Mouse (Mus musculus) heart, embryonic 16.5 days (tissue): ENCODE data around the gene Glis1. TPM values are rescaled to one million over a fixed set of nuclear protein-coding genes. Genes with fewer than 3 reads are reported as not detected.

Experiments
- ATAC-seq: fragments of 200-750 bp; cut with Nextera tagmentation; replicated peaks from 2 replicates; pipeline ENCODE4 v1.8.0; 2017; ENCODE audit warnings: moderate number of reproducible peaks; ENCODE audit not compliant: insufficient read depth, low FRiP score; ENCODE audit errors: extremely low read depth
- H3K27ac ChIP-seq: fragments of 300-500 bp; sonication (generic); 2 replicates; pipeline ENCODE4 v1.5.1; 2014; ENCODE audit warnings: mild to moderate bottlenecking, low read length, control low read depth, moderate library complexity
- H3K27me3 ChIP-seq: fragments of 300-500 bp; sonication (generic); 2 replicates; pipeline ENCODE4 v1.6.1; 2014; ENCODE audit warnings: low read length, mixed read lengths; ENCODE audit not compliant: control insufficient read depth, insufficient read depth
- H3K36me3 ChIP-seq: fragments of 300-500 bp; sonication (generic); 2 replicates; pipeline ENCODE4 v1.6.1; 2014; ENCODE audit not compliant: control insufficient read depth, insufficient read depth
- H3K4me1 ChIP-seq: fragments of 300-500 bp; sonication (generic); 2 replicates; pipeline ENCODE4 v1.6.1; 2014; ENCODE audit warnings: low read length, mixed read lengths; ENCODE audit not compliant: control insufficient read depth, insufficient read depth
- H3K4me2 ChIP-seq: fragments of 300-500 bp; sonication (generic); 2 replicates; pipeline ENCODE4 v1.6.1; 2014; ENCODE audit warnings: low read depth, mild to moderate bottlenecking, control low read depth, low read length
- H3K4me3 ChIP-seq: fragments of 300-500 bp; sonication (generic); 2 replicates; pipeline ENCODE4 v1.5.1; 2014; ENCODE audit warnings: mild to moderate bottlenecking, control low read depth, low read length
- H3K9ac ChIP-seq: fragments of 300-500 bp; sonication (generic); 2 replicates; pipeline ENCODE4 v1.6.1; 2014; ENCODE audit warnings: low read length, control low read depth
- H3K9me3 ChIP-seq: fragments of 300-500 bp; sonication (generic); replicated peaks from 2 replicates; pipeline ENCODE4 v1.6.1; 2016; ENCODE audit warnings: low read length; ENCODE audit not compliant: control insufficient read depth
- WGBS: fragments of 180-500 bp; shearing (Covaris S2); extraction: QIAGEN DNeasy Blood & Tissue Kit; methylation state at CpG from one replicate; pipeline ENCODE4 v1.1.7; 2014; 5-methylcytosine and 5-hydroxymethylcytosine counted together
- polyA plus RNA-seq: library from polyadenylated mRNA; unstranded; fragments of >200 nt; fragmentation: Nextera tagmentation; extraction: Ambion mirVana; gene quantifications from 2 replicates; pipeline ENCODE4 v1.2.1, GENCODE M21; 2015

Gene Glis1
- polyA plus RNA-seq, 1 experiment from 2014 or later = 0.16 TPM

DNA sequence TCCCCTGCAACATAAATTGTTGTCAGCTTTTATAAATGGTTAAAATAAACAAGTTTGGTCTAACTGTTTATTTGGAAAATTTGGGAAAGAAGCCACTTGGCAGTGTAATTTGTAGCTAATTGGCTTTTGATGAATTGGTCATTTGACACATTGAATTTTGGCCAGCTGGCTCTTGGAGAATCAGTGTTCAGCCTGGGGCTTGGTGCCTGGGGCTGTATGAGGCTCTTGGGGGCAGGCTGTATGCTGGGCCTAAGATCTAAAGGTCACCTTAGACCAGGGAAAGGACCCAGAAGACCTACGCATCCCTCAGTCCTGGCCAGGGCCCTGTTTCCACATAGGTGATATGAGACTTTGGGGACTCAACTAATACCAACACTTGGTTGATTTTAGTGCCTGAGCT, 111.3 kb downstream of the Glis1 start:
- Histone ChIP-seq H3K36me3 (no peaks in the 10 kb centered on the region), H3K27ac (no peak overlapping the region), H3K27me3 (no peaks in the 10 kb centered on the region), H3K9ac (no peak overlapping the region), H3K4me3 (no peak overlapping the region), H3K4me2 (no peak overlapping the region), H3K9me3 (no peaks in the 10 kb centered on the region), H3K4me1 (no peaks in the 10 kb centered on the region)
- ATAC-seq = no peak
- WGBS = 80% methylated on average over 1 of the region's 1 CpGs

DNA sequence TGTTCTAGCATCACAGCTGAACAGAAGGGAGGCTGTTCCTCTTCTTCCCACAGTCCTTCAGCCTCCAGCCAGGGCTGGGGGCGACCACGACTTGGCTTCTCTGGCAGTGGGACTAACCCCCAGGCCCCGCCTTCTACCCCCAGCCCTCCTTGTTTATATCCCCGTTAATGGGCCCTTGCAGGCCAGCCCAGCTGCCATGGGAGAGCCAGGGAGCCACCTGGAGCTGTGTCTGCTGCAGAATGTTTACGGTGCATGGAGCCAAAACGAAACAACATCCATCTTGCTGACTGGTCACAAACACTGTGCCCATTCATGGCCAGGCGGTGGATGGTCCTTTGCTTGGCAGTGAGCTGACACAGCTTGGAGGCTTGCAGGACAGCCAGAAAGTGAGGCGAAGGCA, 112.1 kb downstream of the Glis1 start:
- Histone ChIP-seq H3K27ac (no peak overlapping the region), H3K27me3 (no peaks in the 10 kb centered on the region), H3K36me3 (no peaks in the 10 kb centered on the region), H3K9me3 (no peaks in the 10 kb centered on the region), H3K4me1 (no peaks in the 10 kb centered on the region), H3K4me2 (no peak overlapping the region), H3K4me3 (no peak overlapping the region), H3K9ac (no peak overlapping the region)
- WGBS = 68% methylated on average over 8 of the region's 8 CpGs
- ATAC-seq = no peak

DNA sequence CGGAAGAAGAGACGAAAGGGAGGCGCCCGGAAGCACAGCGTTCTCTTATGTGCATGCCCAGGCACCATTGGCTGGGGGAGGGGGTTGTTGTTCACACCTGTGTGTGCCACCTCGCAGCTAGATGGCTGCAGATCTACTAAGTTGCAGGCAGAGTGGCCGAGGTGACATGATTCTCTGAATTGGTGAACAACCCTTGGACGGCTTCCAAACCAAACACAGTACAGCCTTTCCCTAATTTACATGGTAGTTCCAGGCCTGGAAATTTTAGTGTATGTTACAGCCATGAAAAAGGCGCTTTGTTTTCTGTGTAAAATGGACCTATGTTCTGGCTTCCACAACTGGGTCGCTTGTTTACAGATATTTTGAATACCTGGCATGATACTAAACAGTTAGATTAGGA, 115.7 kb downstream of the Glis1 start:
- Histone ChIP-seq H3K9ac (no peak overlapping the region), H3K4me3 (no peak overlapping the region), H3K27ac (no peak overlapping the region), H3K9me3 (no peaks in the 10 kb centered on the region), H3K36me3 (no peaks in the 10 kb centered on the region), H3K4me2 (no peak overlapping the region), H3K4me1 (peaks cover 4% of the 10 kb centered on the region; the same call in 1 of the 2 replicates), H3K27me3 (no peaks in the 10 kb centered on the region)
- WGBS = 79% methylated on average over 10 of the region's 10 CpGs
- ATAC-seq = no peak

DNA sequence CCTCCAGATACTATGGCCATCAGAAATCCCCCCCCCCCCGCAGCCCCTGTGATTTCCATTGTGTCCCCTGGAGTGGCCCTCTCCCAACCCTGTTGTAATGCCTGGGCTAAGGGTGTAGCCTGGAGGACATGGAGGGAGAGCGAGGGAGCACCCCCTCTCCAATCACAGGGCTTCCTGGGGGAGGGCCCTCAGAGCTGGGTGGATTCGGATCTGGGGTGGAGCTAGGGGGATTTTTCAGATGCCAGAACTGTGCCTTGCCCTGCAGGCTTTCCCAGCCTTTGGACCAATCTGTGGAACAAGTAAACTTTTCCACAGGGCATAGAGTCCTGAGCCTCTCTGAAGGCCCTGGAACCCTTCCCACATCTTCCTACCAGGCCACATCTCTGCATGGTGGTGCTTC, 116.2 kb downstream of the Glis1 start:
- Histone ChIP-seq H3K27me3 (no peaks in the 10 kb centered on the region), H3K36me3 (no peaks in the 10 kb centered on the region), H3K9me3 (peaks cover 1% of the 10 kb centered on the region; the same call in 1 of the 2 replicates), H3K9ac (no peak overlapping the region), H3K4me3 (no peak overlapping the region), H3K4me1 (peaks cover 4% of the 10 kb centered on the region; the same call in 1 of the 2 replicates), H3K27ac (no peak overlapping the region), H3K4me2 (no peak overlapping the region)
- no peak for ATAC-seq
- 65% methylated on average over 3 of the region's 3 CpGs for WGBS

DNA sequence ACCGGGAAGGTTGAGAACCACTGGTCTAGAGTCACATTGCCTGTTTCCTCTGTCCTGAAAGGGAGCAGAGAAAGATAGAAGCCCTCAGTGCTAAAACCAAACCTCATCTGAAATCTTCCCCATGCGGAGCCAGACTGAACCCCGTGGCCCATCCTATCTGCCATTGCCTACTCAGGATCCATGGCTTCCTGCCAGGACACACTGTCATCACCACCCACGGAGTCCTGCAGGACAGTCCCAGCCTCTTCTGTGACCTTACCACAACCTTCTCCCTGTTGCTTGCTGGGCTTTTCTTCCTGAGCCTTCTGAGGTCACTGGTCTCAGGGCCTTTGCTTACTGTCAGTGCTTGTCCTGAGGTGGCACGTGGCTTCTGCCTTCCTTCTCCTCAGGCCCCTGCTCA, 118.3 kb downstream of the Glis1 start:
- Histone ChIP-seq H3K9ac (no peak overlapping the region), H3K4me1 (peaks cover 4% of the 10 kb centered on the region; the same call in 1 of the 2 replicates), H3K36me3 (no peaks in the 10 kb centered on the region), H3K9me3 (peaks cover 4% of the 10 kb centered on the region; the same call in 1 of the 2 replicates), H3K27ac (no peak overlapping the region), H3K4me2 (no peak overlapping the region), H3K4me3 (no peak overlapping the region), H3K27me3 (no peaks in the 10 kb centered on the region)
- WGBS = 32% methylated on average over 5 of the region's 5 CpGs
- peak; percentile 73 for ATAC-seq

DNA sequence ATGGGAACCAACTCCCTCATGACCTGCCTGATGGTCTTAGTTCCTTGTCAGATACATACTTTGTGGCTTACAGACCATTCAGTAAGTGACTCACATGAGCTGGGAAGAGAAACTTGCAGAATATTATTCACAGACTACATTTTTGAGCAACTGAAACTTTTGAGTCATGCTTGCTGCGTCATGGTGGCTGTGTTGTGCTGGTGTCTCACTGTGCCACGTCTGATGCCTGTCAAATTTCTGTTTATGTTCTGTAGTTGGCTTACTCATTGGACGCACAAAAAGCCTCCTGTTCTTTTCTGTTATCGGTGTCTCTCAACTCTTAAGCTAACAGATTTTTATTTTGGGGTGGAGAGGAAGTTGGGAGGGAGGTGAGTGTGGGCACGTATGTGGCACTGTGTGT, 119.4 kb downstream of the Glis1 start:
- H3K4me1 ChIP-seq = peaks cover 4% of the 10 kb centered on the region; the same call in 1 of the 2 replicates
- no peaks in the 10 kb centered on the region for H3K36me3 ChIP-seq
- no peak overlapping the region for H3K9ac ChIP-seq
- H3K4me3 ChIP-seq = no peak overlapping the region
- WGBS = 66% methylated on average over 5 of the region's 5 CpGs
- peaks cover 4% of the 10 kb centered on the region; the same call in 1 of the 2 replicates for H3K9me3 ChIP-seq
- ATAC-seq = no peak
- H3K27me3 ChIP-seq = no peaks in the 10 kb centered on the region
- no peak overlapping the region for H3K4me2 ChIP-seq
- H3K27ac ChIP-seq = no peak overlapping the region

DNA sequence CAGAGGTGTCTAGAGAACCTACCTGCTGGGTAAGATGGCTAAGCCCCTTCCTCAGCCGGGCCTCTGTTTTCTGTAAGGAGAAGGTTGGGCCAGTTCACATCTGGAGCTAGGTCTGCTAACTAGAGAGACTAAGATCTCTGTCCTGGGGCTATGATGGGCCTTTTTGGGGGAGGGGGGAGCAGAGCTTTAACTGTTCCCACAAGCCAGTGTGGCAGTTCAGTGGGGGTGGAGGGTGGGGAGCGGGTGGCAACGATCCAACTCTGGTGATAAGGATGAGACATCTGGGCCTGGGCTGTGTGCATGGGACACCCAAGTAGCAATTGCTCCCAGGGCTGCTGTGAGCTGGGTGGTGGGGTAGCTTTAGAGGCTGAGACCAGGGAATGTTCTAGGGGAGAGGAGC, 124.4 kb downstream of the Glis1 start:
- H3K4me1 ChIP-seq = no peaks in the 10 kb centered on the region
- peaks cover 4% of the 10 kb centered on the region; the same call in 1 of the 2 replicates for H3K9me3 ChIP-seq
- 37% methylated on average over 3 of the region's 3 CpGs for WGBS
- ATAC-seq = no peak
- no peak overlapping the region for H3K9ac ChIP-seq
- H3K36me3 ChIP-seq = no peaks in the 10 kb centered on the region
- H3K27ac ChIP-seq = no peak overlapping the region
- no peaks in the 10 kb centered on the region for H3K27me3 ChIP-seq
- H3K4me3 ChIP-seq = no peak overlapping the region
- H3K4me2 ChIP-seq = no peak overlapping the region

DNA sequence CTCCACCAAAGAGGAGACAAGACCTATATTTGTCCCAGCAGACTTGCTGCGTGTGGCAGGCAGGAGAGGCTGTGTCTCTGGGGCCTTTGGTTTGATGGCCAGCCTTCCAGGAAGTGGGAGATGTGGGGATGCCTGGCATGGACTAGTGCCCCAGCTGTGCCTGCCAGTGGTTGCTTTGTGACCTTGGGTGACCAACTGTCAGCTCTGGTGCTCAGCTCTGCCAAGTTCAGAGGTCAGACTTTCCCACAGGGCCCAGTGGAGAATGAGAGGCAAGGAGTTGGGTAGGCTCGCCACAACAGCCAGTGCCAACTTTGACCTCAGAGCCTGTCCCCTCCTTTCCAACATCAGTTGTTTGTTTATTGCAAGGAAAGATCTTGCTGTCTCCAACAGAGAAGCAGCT, 126.7 kb downstream of the Glis1 start:
- Histone ChIP-seq H3K36me3 (no peaks in the 10 kb centered on the region), H3K27me3 (no peaks in the 10 kb centered on the region), H3K4me2 (no peak overlapping the region), H3K9me3 (no peaks in the 10 kb centered on the region), H3K4me1 (no peaks in the 10 kb centered on the region), H3K9ac (no peak overlapping the region), H3K27ac (no peak overlapping the region), H3K4me3 (no peak overlapping the region)
- WGBS = 86% methylated on average over 2 of the region's 2 CpGs
- ATAC-seq = no peak

DNA sequence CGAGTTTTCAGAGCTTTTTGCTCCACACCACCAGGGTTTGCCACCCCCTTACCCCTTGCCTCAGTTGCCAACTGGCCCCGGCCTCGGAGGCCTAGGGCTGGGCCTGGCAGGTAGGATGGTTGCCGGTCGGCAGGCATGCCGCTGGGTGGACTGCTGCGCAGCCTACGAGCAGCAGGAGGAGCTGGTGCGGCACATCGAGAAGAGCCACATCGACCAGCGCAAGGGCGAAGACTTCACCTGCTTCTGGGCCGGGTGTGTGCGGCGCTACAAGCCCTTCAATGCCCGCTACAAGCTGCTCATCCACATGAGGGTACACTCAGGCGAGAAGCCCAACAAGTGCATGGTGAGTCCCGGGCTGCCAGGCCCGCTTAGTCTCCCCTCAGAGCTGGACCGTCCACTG, 133.8 kb downstream of the Glis1 start:
- H3K9me3 ChIP-seq = no peaks in the 10 kb centered on the region
- ATAC-seq = no peak
- H3K27ac ChIP-seq = no peak overlapping the region
- no peak overlapping the region for H3K4me2 ChIP-seq
- H3K4me3 ChIP-seq = no peak overlapping the region
- H3K4me1 ChIP-seq = no peaks in the 10 kb centered on the region
- no peak overlapping the region for H3K9ac ChIP-seq
- no peaks in the 10 kb centered on the region; the same call in 1 of the 2 replicates for H3K27me3 ChIP-seq
- H3K36me3 ChIP-seq = no peaks in the 10 kb centered on the region
- 76% methylated on average over 21 of the region's 21 CpGs for WGBS
